Mouse (Mus musculus) neural tube, embryonic 12.5 days (tissue): ENCODE data around the gene Cenpf. TPM values are rescaled to one million over a fixed set of nuclear protein-coding genes. Genes with fewer than 3 reads are reported as not detected.

Experiments
- ATAC-seq: fragments of 200-750 bp; cut with Nextera tagmentation; 2 replicates; pipeline ENCODE4 v1.8.0; 2017; ENCODE audit warnings: low read depth, mild to moderate bottlenecking, moderate TSS enrichment, moderate library complexity; ENCODE audit not compliant: low FRiP score
- H3K27ac ChIP-seq: fragments of 300-500 bp; sonication (generic); 2 replicates; pipeline ENCODE4 v1.5.1; 2016
- H3K27me3 ChIP-seq: fragments of 300-500 bp; sonication (generic); replicated peaks from 2 replicates; pipeline ENCODE4 v1.6.1; 2016; ENCODE audit warnings: mild to moderate bottlenecking
- H3K36me3 ChIP-seq: fragments of 300-500 bp; sonication (generic); 2 replicates; pipeline ENCODE4 v1.6.1; 2016; ENCODE audit warnings: mild to moderate bottlenecking
- H3K4me1 ChIP-seq: fragments of 300-500 bp; sonication (generic); 2 replicates; pipeline ENCODE4 v1.6.1; 2016
- H3K4me2 ChIP-seq: fragments of 300-500 bp; sonication (generic); replicated peaks from 2 replicates; pipeline ENCODE4 v1.6.1; 2016; ENCODE audit warnings: mild to moderate bottlenecking
- H3K4me3 ChIP-seq: fragments of 300-500 bp; sonication (generic); 2 replicates; pipeline ENCODE4 v1.5.1; 2016
- H3K9ac ChIP-seq: fragments of 300-500 bp; sonication (generic); 2 replicates; pipeline ENCODE4 v1.6.1; 2016; ENCODE audit warnings: mild to moderate bottlenecking
- H3K9me3 ChIP-seq: fragments of 300-500 bp; sonication (generic); 2 replicates; pipeline ENCODE4 v1.6.1; 2016; ENCODE audit warnings: mild to moderate bottlenecking
- WGBS: fragments of 180-500 bp; shearing (Covaris S2); methylation state at CpG from one replicate; pipeline ENCODE4 v1.1.7; 2016; 5-methylcytosine and 5-hydroxymethylcytosine counted together
- polyA plus RNA-seq: library from polyadenylated mRNA; unstranded; fragments of >200 nt; fragmentation: Nextera tagmentation; extraction: Ambion mirVana; gene quantifications from 2 replicates; pipeline ENCODE4 v1.2.1, GENCODE M21; 2016

The Cenpf gene
- polyA plus RNA-seq, 1 experiment from 2014 or later: 74.8 TPM

- Histone ChIP-seq H3K27me3 (no peaks in the 10 kb centered on the region), H3K36me3 (peaks cover 8% of the 10 kb centered on the region; the same call in 1 of the 2 replicates), H3K27ac (no peak overlapping the region), H3K4me1 (peaks cover 23% of the 10 kb centered on the region), H3K4me2 (peak overlapping the region; percentile 95), H3K9me3 (no peaks in the 10 kb centered on the region), H3K9ac (peak overlapping the region; percentile 41), H3K4me3 (peak overlapping the region; percentile 72)
- WGBS: 34% methylated on average over 4 of the region's 4 CpGs
- ATAC-seq: no peak
These were observed 1.4 kb upstream of the Cenpf start for GRCm38 (mm10) chr1:189689050-189689833.

GRCm38 (mm10) chr1:189688388-189688750, 483 bp upstream of the Cenpf start:
- Histone ChIP-seq H3K27ac (no peak overlapping the region), H3K27me3 (no peaks in the 10 kb centered on the region), H3K4me2 (peak overlapping the region; percentile 95), H3K9me3 (no peaks in the 10 kb centered on the region), H3K36me3 (peaks cover 16% of the 10 kb centered on the region), H3K4me1 (peaks cover 23% of the 10 kb centered on the region), H3K4me3 (peak overlapping the region; percentile 72), H3K9ac (peak overlapping the region; percentile 41; the same call in 1 of the 2 replicates)
- 1% methylated on average over 15 of the region's 15 CpGs for WGBS
- no peak for ATAC-seq

GRCm38 (mm10) chr1:189686025-189686424, 1.9 kb downstream of the Cenpf start:
- Histone ChIP-seq H3K36me3 (peaks cover 26% of the 10 kb centered on the region), H3K4me1 (peaks cover 23% of the 10 kb centered on the region), H3K9ac (no peak overlapping the region), H3K27me3 (no peaks in the 10 kb centered on the region), H3K4me2 (peak overlapping the region; percentile 95), H3K27ac (no peak overlapping the region), H3K9me3 (no peaks in the 10 kb centered on the region), H3K4me3 (no peak overlapping the region)
- ATAC-seq: no peak
- 89% methylated on average over 6 of the region's 6 CpGs for WGBS

GRCm38 (mm10) chr1:189684786-189685415, 3.0 kb downstream of the Cenpf start:
- H3K9me3 ChIP-seq: no peaks in the 10 kb centered on the region
- H3K27me3 ChIP-seq: no peaks in the 10 kb centered on the region
- H3K36me3 ChIP-seq: peaks cover 35% of the 10 kb centered on the region
- H3K27ac ChIP-seq: no peak overlapping the region
- no peak overlapping the region for H3K4me3 ChIP-seq
- no peak overlapping the region for H3K9ac ChIP-seq
- ATAC-seq: no peak
- peaks cover 23% of the 10 kb centered on the region for H3K4me1 ChIP-seq
- H3K4me2 ChIP-seq: no peak overlapping the region
- 95% methylated on average over 9 of the region's 9 CpGs for WGBS

- no peak overlapping the region for H3K4me2 ChIP-seq
- peaks cover 56% of the 10 kb centered on the region for H3K36me3 ChIP-seq
- 97% methylated on average over 3 of the region's 3 CpGs for WGBS
- H3K9me3 ChIP-seq: no peaks in the 10 kb centered on the region
- H3K9ac ChIP-seq: no peak overlapping the region
- no peaks in the 10 kb centered on the region for H3K4me1 ChIP-seq
- ATAC-seq: no peak
- no peaks in the 10 kb centered on the region for H3K27me3 ChIP-seq
- H3K27ac ChIP-seq: no peak overlapping the region
- H3K4me3 ChIP-seq: no peak overlapping the region
These were observed 8.3 kb downstream of the Cenpf start for GRCm38 (mm10) chr1:189679555-189679954.

- no peak overlapping the region for H3K4me2 ChIP-seq
- H3K27ac ChIP-seq: no peak overlapping the region
- no peak for ATAC-seq
- no peak overlapping the region for H3K4me3 ChIP-seq
- H3K27me3 ChIP-seq: no peaks in the 10 kb centered on the region
- H3K9ac ChIP-seq: no peak overlapping the region
- 90% methylated on average over 4 of the region's 4 CpGs for WGBS
- H3K9me3 ChIP-seq: no peaks in the 10 kb centered on the region
- H3K36me3 ChIP-seq: peaks cover 56% of the 10 kb centered on the region
- H3K4me1 ChIP-seq: no peaks in the 10 kb centered on the region
These were observed 11.9 kb downstream of the Cenpf start for GRCm38 (mm10) chr1:189675953-189676352.

GRCm38 (mm10) chr1:189675421-189675820, 12.5 kb downstream of the Cenpf start:
- Histone ChIP-seq H3K36me3 (peaks cover 52% of the 10 kb centered on the region), H3K9ac (no peak overlapping the region), H3K4me3 (no peak overlapping the region), H3K4me2 (no peak overlapping the region), H3K27ac (no peak overlapping the region), H3K27me3 (no peaks in the 10 kb centered on the region), H3K9me3 (no peaks in the 10 kb centered on the region), H3K4me1 (no peaks in the 10 kb centered on the region)
- WGBS: 95% methylated on average over 1 of the region's 1 CpGs
- no peak for ATAC-seq

- Histone ChIP-seq H3K36me3 (peaks cover 21% of the 10 kb centered on the region), H3K27me3 (no peaks in the 10 kb centered on the region), H3K4me1 (no peaks in the 10 kb centered on the region), H3K4me3 (no peak overlapping the region), H3K9me3 (no peaks in the 10 kb centered on the region), H3K9ac (no peak overlapping the region), H3K4me2 (no peak overlapping the region), H3K27ac (no peak overlapping the region)
- no peak for ATAC-seq
- 94% methylated on average over 3 of the region's 3 CpGs for WGBS
These were observed 21.9 kb downstream of the Cenpf start for GRCm38 (mm10) chr1:189665966-189666365.

- WGBS: 85% methylated on average over 4 of the region's 4 CpGs
- H3K4me1 ChIP-seq: no peaks in the 10 kb centered on the region
- H3K9ac ChIP-seq: no peak overlapping the region
- H3K4me2 ChIP-seq: no peak overlapping the region
- ATAC-seq: no peak
- no peak overlapping the region for H3K4me3 ChIP-seq
- no peaks in the 10 kb centered on the region for H3K27me3 ChIP-seq
- H3K36me3 ChIP-seq: peaks cover 19% of the 10 kb centered on the region
- no peaks in the 10 kb centered on the region for H3K9me3 ChIP-seq
- H3K27ac ChIP-seq: no peak overlapping the region
These were observed 23.1 kb downstream of the Cenpf start for GRCm38 (mm10) chr1:189664873-189665144.

- H3K4me1 ChIP-seq: no peaks in the 10 kb centered on the region
- no peak overlapping the region for H3K4me2 ChIP-seq
- no peak for ATAC-seq
- peaks cover 21% of the 10 kb centered on the region for H3K36me3 ChIP-seq
- H3K4me3 ChIP-seq: no peak overlapping the region
- H3K27ac ChIP-seq: no peak overlapping the region
- H3K9ac ChIP-seq: no peak overlapping the region
- 81% methylated on average over 10 of the region's 10 CpGs for WGBS
- no peaks in the 10 kb centered on the region for H3K27me3 ChIP-seq
- no peaks in the 10 kb centered on the region for H3K9me3 ChIP-seq
These were observed 23.6 kb downstream of the Cenpf start for GRCm38 (mm10) chr1:189664061-189664872.

GRCm38 (mm10) chr1:189663437-189663836, 24.4 kb downstream of the Cenpf start:
- H3K4me3 ChIP-seq: no peak overlapping the region
- no peak for ATAC-seq
- H3K36me3 ChIP-seq: peaks cover 21% of the 10 kb centered on the region
- 79% methylated on average over 1 of the region's 1 CpGs for WGBS
- no peaks in the 10 kb centered on the region for H3K4me1 ChIP-seq
- H3K27ac ChIP-seq: no peak overlapping the region
- no peak overlapping the region for H3K4me2 ChIP-seq
- no peaks in the 10 kb centered on the region for H3K27me3 ChIP-seq
- H3K9ac ChIP-seq: no peak overlapping the region
- no peaks in the 10 kb centered on the region for H3K9me3 ChIP-seq

- ATAC-seq: no peak
- peaks cover 26% of the 10 kb centered on the region for H3K36me3 ChIP-seq
These were observed 26.0 kb downstream of the Cenpf start for GRCm38 (mm10) chr1:189661856-189662255.

More at GRCm38 (mm10) chr1:189661856-189662255, 26.0 kb downstream of the Cenpf start:
- Histone ChIP-seq H3K27ac (no peak overlapping the region), H3K4me3 (no peak overlapping the region), H3K4me1 (no peaks in the 10 kb centered on the region), H3K27me3 (no peaks in the 10 kb centered on the region), H3K4me2 (no peak overlapping the region), H3K9ac (no peak overlapping the region), H3K9me3 (no peaks in the 10 kb centered on the region)
